Mouse (Mus musculus) MEL (cell line): ENCODE measurements at regions not wholly inside any gene's neighbourhood (a gene's known extent, or its start where the extent isn't known, plus 50 kb on each side); places are given as distances from the start of the nearest gene placed in this dataset.

Experiments
- DNase-seq: peaks from one replicate; pipeline ENCODE4 v3.0.0; 2011; ENCODE audit warnings: low read depth, low spot score
- H3K27ac ChIP-seq: 2 replicates; pipeline ENCODE4 v1.5.1; 2012; ENCODE audit warnings: low read depth, mild to moderate bottlenecking, control low read depth, low read length, moderate library complexity; ENCODE audit not compliant: control insufficient read depth
- H3K27me3 ChIP-seq, 2 experiments: fragments of 150-350 bp in 1 of 2; sonication (generic) in 1 of 2; 2 replicates each; pipeline ENCODE4 v1.6.1; 2012; ENCODE audit warnings: low read length in 2 of 2, mild to moderate bottlenecking in 2 of 2, improper control_type of control experiment in 1 of 2, moderate library complexity in 1 of 2; ENCODE audit not compliant: insufficient read depth in 2 of 2, control insufficient read depth in 1 of 2
- H3K36me3 ChIP-seq, 2 experiments: 2 replicates each; pipeline ENCODE4 v1.6.1; 2012 to 2014; ENCODE audit warnings: low read length in 2 of 2, improper control_type of control experiment in 1 of 2, inconsistent platforms in 1 of 2, mild to moderate bottlenecking in 1 of 2; ENCODE audit not compliant: insufficient read depth in 2 of 2, control insufficient read depth in 1 of 2
- H3K4me1 ChIP-seq, 2 experiments: fragments of 150-350 bp in 1 of 2; sonication (generic) in 1 of 2; 2 replicates each; pipeline ENCODE4 v1.6.1; 2012; ENCODE audit warnings: low read length in 2 of 2, improper control_type of control experiment in 1 of 2, mild to moderate bottlenecking in 1 of 2; ENCODE audit not compliant: insufficient read depth in 2 of 2, control insufficient read depth in 1 of 2
- H3K4me3 ChIP-seq, 2 experiments: fragments of 150-350 bp in 1 of 2; sonication (generic) in 1 of 2; 2 replicates each; pipeline ENCODE4 v1.5.1; 2012; ENCODE audit warnings: low read depth in 2 of 2, low read length in 2 of 2, mild to moderate bottlenecking in 2 of 2, moderate library complexity in 2 of 2, control low read depth in 1 of 2, improper control_type of control experiment in 1 of 2; ENCODE audit not compliant: control insufficient read depth in 1 of 2, insufficient read depth in 1 of 2
- H3K79me2 ChIP-seq: 2 replicates; pipeline ENCODE4 v1.6.1; 2012; ENCODE audit warnings: mild to moderate bottlenecking, low read length, moderate library complexity; ENCODE audit not compliant: control insufficient read depth, poor library complexity, insufficient read depth
- H3K9ac ChIP-seq: 2 replicates; pipeline ENCODE4 v1.6.1; 2012; ENCODE audit warnings: low read depth, mild to moderate bottlenecking, control low read depth, low read length, moderate library complexity; ENCODE audit not compliant: control insufficient read depth, poor library complexity, severe bottlenecking
- H3K9me3 ChIP-seq: fragments of 150-350 bp; sonication (generic); replicated peaks from 2 replicates; pipeline ENCODE4 v1.6.1; 2012; ENCODE audit warnings: mild to moderate bottlenecking, low read length, improper control_type of control experiment, moderate library complexity; ENCODE audit not compliant: insufficient read depth
- BHLHE40 ChIP-seq: IDR thresholded peaks from 2 replicates; pipeline ENCODE4 v1.6.1; 2012; ENCODE audit warnings: low read depth, mild to moderate bottlenecking, inconsistent platforms, low read length, improper control_type of control experiment, borderline replicate concordance
- CHD2 ChIP-seq: IDR thresholded peaks from 2 replicates; pipeline ENCODE4 v1.6.1; 2011; ENCODE audit warnings: low read length, improper control_type of control experiment
- CTCF ChIP-seq, 3 experiments: IDR thresholded peaks in 2 of 3; conservative IDR thresholded peaks in 1 of 3; 2 replicates each; pipeline ENCODE4 v1.5.1; 2011 to 2012; ENCODE audit warnings: low read length in 3 of 3, low read depth in 2 of 3, mild to moderate bottlenecking in 2 of 3, improper control_type of control experiment in 1 of 3, inconsistent platforms in 1 of 3, mixed read lengths in 1 of 3, moderate library complexity in 1 of 3; ENCODE audit not compliant: control insufficient read depth in 1 of 3, insufficient read depth in 1 of 3, poor library complexity in 1 of 3, severe bottlenecking in 1 of 3
- E2F4 ChIP-seq: IDR thresholded peaks from 2 replicates; pipeline ENCODE4 v1.6.1; 2011; ENCODE audit warnings: low read depth, low read length, improper control_type of control experiment, borderline replicate concordance
- ELF1 ChIP-seq: IDR thresholded peaks from 2 replicates; pipeline ENCODE4 v1.6.1; 2014; ENCODE audit warnings: low read depth, mild to moderate bottlenecking, inconsistent platforms, low read length, improper control_type of control experiment, moderate library complexity
- EP300 ChIP-seq, 2 experiments: IDR thresholded peaks; 2 replicates each; pipeline ENCODE4 v1.6.1; 2011; ENCODE audit warnings: improper control_type of control experiment in 2 of 2, low read length in 2 of 2, low read depth in 1 of 2, mild to moderate bottlenecking in 1 of 2
- ETS1 ChIP-seq: IDR thresholded peaks from 2 replicates; pipeline ENCODE4 v1.6.1; 2012; ENCODE audit warnings: low read depth, mild to moderate bottlenecking, inconsistent platforms, low read length, improper control_type of control experiment, moderate library complexity
- GABPA ChIP-seq: IDR thresholded peaks from 2 replicates; pipeline ENCODE4 v1.6.1; 2012; ENCODE audit warnings: low read depth, mild to moderate bottlenecking, inconsistent platforms, low read length, improper control_type of control experiment, moderate library complexity
- GATA1 ChIP-seq: IDR thresholded peaks from 2 replicates; pipeline ENCODE4 v1.6.1; 2011; ENCODE audit warnings: low read depth, low read length, improper control_type of control experiment
- JUND ChIP-seq: IDR thresholded peaks from 2 replicates; pipeline ENCODE4 v1.6.1; 2011; ENCODE audit warnings: low read depth, mild to moderate bottlenecking, improper control_type of control experiment, low read length
- KAT2A ChIP-seq: conservative IDR thresholded peaks from 2 replicates; pipeline ENCODE4 v1.6.1; 2012; ENCODE audit warnings: low read depth, low read length, improper control_type of control experiment, inconsistent platforms
- MAX ChIP-seq: IDR thresholded peaks from 2 replicates; pipeline ENCODE4 v1.6.1; 2011; ENCODE audit warnings: low read length, improper control_type of control experiment
- MAZ ChIP-seq: IDR thresholded peaks from 2 replicates; pipeline ENCODE4 v1.6.1; 2012; ENCODE audit warnings: low read depth, mild to moderate bottlenecking, inconsistent platforms, low read length, improper control_type of control experiment
- NELFE ChIP-seq: IDR thresholded peaks from 2 replicates; pipeline ENCODE4 v1.6.1; 2011; ENCODE audit warnings: low read depth, low read length, improper control_type of control experiment
- NRF1 ChIP-seq: IDR thresholded peaks from 2 replicates; pipeline ENCODE4 v1.6.1; 2014; ENCODE audit warnings: low read depth, mild to moderate bottlenecking, inconsistent platforms, low read length, improper control_type of control experiment, moderate library complexity; ENCODE audit not compliant: poor library complexity, insufficient read depth, severe bottlenecking
- POLR2AphosphoS2 ChIP-seq: IDR thresholded peaks from 2 replicates; pipeline ENCODE4 v1.6.1; 2011; ENCODE audit warnings: low read length, improper control_type of control experiment
- POLR2AphosphoS5 ChIP-seq: IDR thresholded peaks from 2 replicates; pipeline ENCODE4 v1.6.1; 2012; ENCODE audit warnings: low read depth, borderline replicate concordance, mild to moderate bottlenecking, inconsistent platforms, low read length, moderate library complexity, mixed read lengths
- SIN3A ChIP-seq: IDR thresholded peaks from 2 replicates; pipeline ENCODE4 v1.6.1; 2012; ENCODE audit warnings: low read length, improper control_type of control experiment, inconsistent platforms
- SMC3 ChIP-seq: IDR thresholded peaks from 2 replicates; pipeline ENCODE4 v1.6.1; 2011; ENCODE audit warnings: low read depth, low read length, improper control_type of control experiment
- TBP ChIP-seq: IDR thresholded peaks from 2 replicates; pipeline ENCODE4 v1.8.0; 2011; ENCODE audit warnings: low read depth, low read length, improper control_type of control experiment
- UBTF ChIP-seq: IDR thresholded peaks from 2 replicates; pipeline ENCODE4 v1.6.1; 2012; ENCODE audit warnings: low read depth, mild to moderate bottlenecking, inconsistent platforms, low read length, improper control_type of control experiment, moderate library complexity, borderline replicate concordance; ENCODE audit not compliant: insufficient read depth
- USF1 ChIP-seq: IDR thresholded peaks from 2 replicates; pipeline ENCODE4 v1.6.1; 2014; ENCODE audit warnings: low read depth, mild to moderate bottlenecking, inconsistent platforms, low read length, improper control_type of control experiment, moderate library complexity
- ZC3H11A ChIP-seq: IDR thresholded peaks from 2 replicates; pipeline ENCODE4 v1.6.1; 2012; ENCODE audit warnings: low read depth, mild to moderate bottlenecking, inconsistent platforms, low read length, improper control_type of control experiment
- ZNF384 ChIP-seq: IDR thresholded peaks from 2 replicates; pipeline ENCODE4 v1.6.1; 2012; ENCODE audit warnings: low read depth, mild to moderate bottlenecking, inconsistent platforms, low read length, improper control_type of control experiment

DNA sequence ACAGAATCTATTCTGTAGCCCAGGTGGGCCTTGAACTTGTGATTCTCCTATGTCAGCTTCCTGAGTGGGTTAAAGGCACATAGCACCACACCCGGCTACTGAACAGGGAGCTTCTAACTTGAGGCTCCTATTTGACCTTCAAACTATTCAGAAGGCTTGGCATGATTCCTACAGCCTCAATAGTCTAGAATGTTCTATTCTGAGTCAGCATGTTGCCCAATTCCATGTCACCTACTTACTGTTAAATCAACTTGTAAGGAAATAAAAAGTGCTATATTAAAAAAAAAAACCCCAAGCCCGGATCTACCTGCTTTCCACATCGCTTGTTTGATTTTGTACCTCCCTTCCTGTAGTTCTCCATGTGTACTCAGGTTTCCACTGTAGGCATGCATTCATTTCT is 87.6 kb upstream of the Klf4 start:
- Histone ChIP-seq H3K27ac (no peak overlapping the region), H3K9ac (no peak overlapping the region), H3K27me3 (no peaks in the 10 kb centered on the region), H3K4me3 (no peak overlapping the region), H3K36me3 (no peaks in the 10 kb centered on the region), H3K79me2 (no peaks in the 10 kb centered on the region), H3K4me1 (no peaks in the 10 kb centered on the region), H3K9me3 (no peaks in the 10 kb centered on the region)
- TF ChIP-seq CHD2 (no peak), USF1 (no peak), TBP (no peak), BHLHE40 (no peak), MAX (no peak), ZNF384 (no peak), POLR2AphosphoS5 (no peak), SIN3A (no peak), EP300 (IDR thresholded peaks at IDR 0.05; ENCODE audit: low read depth in 1 of 2, low read length in 2 of 2) (no peak), GABPA (no peak), ETS1 (no peak), JUND (no peak), KAT2A (no peak), ELF1 (no peak), NRF1 (no peak), SMC3 (no peak), POLR2AphosphoS2 (no peak)
- no peak for DNase-seq

DNA sequence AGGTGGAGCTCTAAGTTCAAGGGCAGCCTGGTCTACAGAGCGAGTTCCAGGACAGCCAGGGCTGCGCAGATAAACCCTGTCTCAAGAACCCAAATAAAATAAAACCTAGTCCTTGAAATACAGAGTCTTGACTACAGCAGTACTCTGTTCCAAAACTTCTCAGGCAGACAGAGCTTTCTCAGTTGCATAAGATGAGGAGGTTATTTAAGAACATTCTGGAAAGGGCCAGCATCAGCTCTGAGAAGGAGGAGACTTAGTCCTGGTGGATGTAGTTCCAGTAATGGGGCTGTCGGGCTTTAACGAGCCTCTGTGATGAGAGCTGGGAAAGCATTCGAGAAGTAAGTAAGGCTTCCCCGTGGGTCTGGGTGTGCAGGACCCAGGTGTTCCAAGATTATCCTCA is 83.5 kb upstream of the Klf4 start:
- no peaks in the 10 kb centered on the region for H3K4me1 ChIP-seq
- no peak overlapping the region for H3K27ac ChIP-seq
- no peaks in the 10 kb centered on the region for H3K79me2 ChIP-seq
- no peaks in the 10 kb centered on the region for H3K36me3 ChIP-seq
- H3K27me3 ChIP-seq, result no peaks in the 10 kb centered on the region
- H3K9me3 ChIP-seq, result no peaks in the 10 kb centered on the region
- no peak overlapping the region for H3K4me3 ChIP-seq
- no peak overlapping the region for H3K9ac ChIP-seq
- TF ChIP-seq NELFE (no peak), USF1 (no peak), MAX (no peak), SMC3 (no peak), UBTF (no peak), CTCF (IDR thresholded peaks at IDR 0.05 in 2 of 3, conservative IDR thresholded peaks at IDR 0.05 in 1 of 3; ENCODE audit: control insufficient read depth in 1 of 3, insufficient read depth in 1 of 3, low read depth in 2 of 3, low read length in 3 of 3, poor library complexity in 1 of 3, severe bottlenecking in 1 of 3) (no peak), ZC3H11A (no peak), MAZ (no peak), GATA1 (no peak), E2F4 (no peak), EP300 (IDR thresholded peaks at IDR 0.05; ENCODE audit: low read depth in 1 of 2, low read length in 2 of 2) (no peak)
- TF ChIP-seq, all 39 proteins: peak for 0
- DNase-seq, result no peak
